Mouse (Mus musculus): ENCODE measurements around the gene Egfl8. TPM values are rescaled to one million over a fixed set of nuclear protein-coding genes. Genes with fewer than 3 reads are reported as not detected.

The Egfl8 gene
- polyA plus RNA-seq, 1 experiment: 0.16 TPM

- no peaks in the 10 kb centered on the region for H3K27me3 ChIP-seq (ENCODE audit: control insufficient read depth, insufficient read depth, insufficient read length)
- peaks cover 3% of the 10 kb centered on the region for H3K36me3 ChIP-seq (ENCODE audit: control insufficient read depth, insufficient read depth)
- TF ChIP-seq POLR2AphosphoS2 (IDR thresholded peaks at IDR 0.05; ENCODE audit: insufficient read length, low read depth) (no peak), MYOD1 (IDR thresholded peaks at IDR 0.05; ENCODE audit: control insufficient read depth in 1 of 3, insufficient read length in 2 of 3, low read depth in 2 of 3) (no peak), MYOG (IDR thresholded peaks at IDR 0.05; ENCODE audit: control insufficient read depth in 1 of 3, insufficient read depth in 1 of 3, insufficient read length in 2 of 3, low read depth in 2 of 3) (no peak), MAX (IDR thresholded peaks at IDR 0.05; ENCODE audit: low read depth) (no peak), TCF12 (IDR thresholded peaks at IDR 0.05; ENCODE audit: insufficient read depth, poor library complexity, severe bottlenecking) (no peak), E2F4 (IDR thresholded peaks at IDR 0.05; ENCODE audit: insufficient read depth) (no peak), REST (IDR thresholded peaks at IDR 0.05; ENCODE audit: insufficient read depth, insufficient read length) (no peak), POLR2A (IDR thresholded peaks at IDR 0.05; ENCODE audit: insufficient read length, low read depth) (no peak), CEBPB (IDR thresholded peaks at IDR 0.05; ENCODE audit: insufficient read depth, poor library complexity, severe bottlenecking) (no peak), USF1 (IDR thresholded peaks at IDR 0.05; ENCODE audit: low read depth) (no peak), SRF (IDR thresholded peaks at IDR 0.05; ENCODE audit: control insufficient read depth, insufficient read length, low read depth) (no peak), TCF3 (IDR thresholded peaks at IDR 0.05; ENCODE audit: insufficient read length, low read depth) (no peak)
These were observed 35.9 kb upstream of the Egfl8 start for GRCm38 (mm10) chr17:34651507-34652221.

DNA sequence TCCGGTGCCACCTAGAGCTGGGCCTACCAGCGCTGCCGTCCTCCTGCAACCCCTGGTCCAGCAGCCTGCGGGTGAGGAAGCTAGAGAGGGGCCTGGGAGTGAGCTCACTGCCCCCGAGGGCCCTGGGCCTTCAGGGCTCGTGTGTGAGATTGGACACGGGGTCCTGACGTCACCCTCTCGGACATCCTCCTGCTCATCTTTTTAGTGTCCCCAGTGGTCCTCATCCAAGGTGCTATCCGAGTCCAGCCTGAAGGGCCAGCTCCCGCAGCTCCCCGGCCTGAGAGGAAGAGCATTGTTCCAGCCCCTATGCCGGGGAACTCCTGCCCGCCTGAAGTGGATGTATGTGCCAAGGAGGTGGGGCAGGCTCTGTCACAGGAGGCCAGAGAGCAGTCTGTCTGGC lies 35.0 kb upstream of the Egfl8 start:
- no peak overlapping the region for H3ac ChIP-seq (ENCODE audit: control insufficient read depth, insufficient read length)
- H3K4me3 ChIP-seq: no peak overlapping the region
- H3K36me3 ChIP-seq (ENCODE audit: control insufficient read depth, insufficient read depth): peaks cover 3% of the 10 kb centered on the region
- no peaks in the 10 kb centered on the region for H3K27me3 ChIP-seq (ENCODE audit: control insufficient read depth, insufficient read depth, insufficient read length)
- TF ChIP-seq MAX (IDR thresholded peaks at IDR 0.05; ENCODE audit: low read depth) (no peak), SRF (IDR thresholded peaks at IDR 0.05; ENCODE audit: control insufficient read depth, insufficient read length, low read depth) (no peak), TCF3 (IDR thresholded peaks at IDR 0.05; ENCODE audit: insufficient read length, low read depth) (no peak), MYOG (IDR thresholded peaks at IDR 0.05; ENCODE audit: control insufficient read depth in 1 of 3, insufficient read depth in 1 of 3, insufficient read length in 2 of 3, low read depth in 2 of 3) (no peak), E2F4 (IDR thresholded peaks at IDR 0.05; ENCODE audit: insufficient read depth) (no peak)
- no peak overlapping the region for H3K4me2 ChIP-seq (ENCODE audit: low read depth)
- H3K79me2 ChIP-seq (ENCODE audit: control insufficient read depth, insufficient read depth): peaks cover 4% of the 10 kb centered on the region

More at GRCm38 (mm10) chr17:34651507-34652221, 35.9 kb upstream of the Egfl8 start:
- Histone ChIP-seq H3K4me2 (ENCODE audit: low read depth) (no peak overlapping the region), H3ac (ENCODE audit: control insufficient read depth, insufficient read length) (no peak overlapping the region), H3K4me3 (no peak overlapping the region), H3K79me2 (ENCODE audit: control insufficient read depth, insufficient read depth) (peaks cover 4% of the 10 kb centered on the region)

DNA sequence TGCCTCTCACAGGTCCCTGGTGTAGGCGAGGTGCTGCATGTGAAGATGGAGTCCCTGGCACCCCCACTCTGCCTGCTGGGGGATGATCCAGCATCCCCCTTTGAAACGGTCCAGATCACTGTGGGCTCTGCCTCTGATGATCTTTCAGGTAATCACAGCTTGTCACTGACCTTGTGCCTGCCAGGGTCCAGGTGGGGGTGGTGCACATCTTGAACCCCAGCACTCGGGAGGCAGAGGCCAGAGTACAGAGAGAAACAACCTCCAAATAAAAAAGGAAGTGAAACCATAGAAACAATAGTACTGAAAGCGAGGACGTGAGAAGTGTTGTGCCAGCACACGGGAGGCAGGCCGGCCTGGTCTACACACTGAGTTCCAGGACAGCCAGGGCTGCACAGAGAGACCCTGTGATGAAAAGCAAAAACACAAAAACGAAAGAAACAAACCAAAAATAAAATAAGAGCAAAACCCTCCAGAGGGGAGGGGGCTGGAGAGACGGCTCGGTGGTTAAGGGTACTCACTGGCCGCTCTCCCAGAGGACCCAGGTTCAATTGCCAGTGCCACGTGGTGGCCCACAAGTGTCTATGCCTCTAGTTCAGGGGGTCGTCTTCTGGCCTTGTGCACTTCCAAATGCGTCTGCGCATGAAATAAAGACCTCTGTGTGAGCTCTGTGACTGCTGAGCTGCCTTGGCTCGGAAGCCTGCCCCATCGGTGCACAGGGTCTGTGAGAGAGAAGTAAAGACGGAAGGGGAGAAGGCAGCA lies 33.5 kb upstream of the Egfl8 start:
- no peak overlapping the region for H3ac ChIP-seq (ENCODE audit: control insufficient read depth, insufficient read length)
- H3K36me3 ChIP-seq (ENCODE audit: control insufficient read depth, insufficient read depth): peaks cover 3% of the 10 kb centered on the region
- TF ChIP-seq POLR2AphosphoS2 (IDR thresholded peaks at IDR 0.05; ENCODE audit: insufficient read length, low read depth): no peak
- TF ChIP-seq TCF12 (IDR thresholded peaks at IDR 0.05; ENCODE audit: insufficient read depth, poor library complexity, severe bottlenecking): no peak
- no peak for TF ChIP-seq MAX (IDR thresholded peaks at IDR 0.05; ENCODE audit: low read depth)
- TF ChIP-seq MYOD1 (IDR thresholded peaks at IDR 0.05; ENCODE audit: control insufficient read depth in 1 of 3, insufficient read length in 2 of 3, low read depth in 2 of 3): no peak
- no peak for TF ChIP-seq SRF (IDR thresholded peaks at IDR 0.05; ENCODE audit: control insufficient read depth, insufficient read length, low read depth)
- TF ChIP-seq REST (IDR thresholded peaks at IDR 0.05; ENCODE audit: insufficient read depth, insufficient read length): no peak
- TF ChIP-seq CEBPB (IDR thresholded peaks at IDR 0.05; ENCODE audit: insufficient read depth, poor library complexity, severe bottlenecking): no peak
- TF ChIP-seq USF1 (IDR thresholded peaks at IDR 0.05; ENCODE audit: low read depth): no peak
- TF ChIP-seq MYOG (IDR thresholded peaks at IDR 0.05; ENCODE audit: control insufficient read depth in 1 of 3, insufficient read depth in 1 of 3, insufficient read length in 2 of 3, low read depth in 2 of 3): no peak
- no peak for TF ChIP-seq E2F4 (IDR thresholded peaks at IDR 0.05; ENCODE audit: insufficient read depth)
- TF ChIP-seq TCF3 (IDR thresholded peaks at IDR 0.05; ENCODE audit: insufficient read length, low read depth): no peak
- TF ChIP-seq POLR2A (IDR thresholded peaks at IDR 0.05; ENCODE audit: insufficient read length, low read depth): no peak
- no peak overlapping the region for H3K4me2 ChIP-seq (ENCODE audit: low read depth)
- H3K4me3 ChIP-seq: no peak overlapping the region
- peaks cover 9% of the 10 kb centered on the region for H3K79me2 ChIP-seq (ENCODE audit: control insufficient read depth, insufficient read depth)
- no peaks in the 10 kb centered on the region for H3K27me3 ChIP-seq (ENCODE audit: control insufficient read depth, insufficient read depth, insufficient read length)

DNA sequence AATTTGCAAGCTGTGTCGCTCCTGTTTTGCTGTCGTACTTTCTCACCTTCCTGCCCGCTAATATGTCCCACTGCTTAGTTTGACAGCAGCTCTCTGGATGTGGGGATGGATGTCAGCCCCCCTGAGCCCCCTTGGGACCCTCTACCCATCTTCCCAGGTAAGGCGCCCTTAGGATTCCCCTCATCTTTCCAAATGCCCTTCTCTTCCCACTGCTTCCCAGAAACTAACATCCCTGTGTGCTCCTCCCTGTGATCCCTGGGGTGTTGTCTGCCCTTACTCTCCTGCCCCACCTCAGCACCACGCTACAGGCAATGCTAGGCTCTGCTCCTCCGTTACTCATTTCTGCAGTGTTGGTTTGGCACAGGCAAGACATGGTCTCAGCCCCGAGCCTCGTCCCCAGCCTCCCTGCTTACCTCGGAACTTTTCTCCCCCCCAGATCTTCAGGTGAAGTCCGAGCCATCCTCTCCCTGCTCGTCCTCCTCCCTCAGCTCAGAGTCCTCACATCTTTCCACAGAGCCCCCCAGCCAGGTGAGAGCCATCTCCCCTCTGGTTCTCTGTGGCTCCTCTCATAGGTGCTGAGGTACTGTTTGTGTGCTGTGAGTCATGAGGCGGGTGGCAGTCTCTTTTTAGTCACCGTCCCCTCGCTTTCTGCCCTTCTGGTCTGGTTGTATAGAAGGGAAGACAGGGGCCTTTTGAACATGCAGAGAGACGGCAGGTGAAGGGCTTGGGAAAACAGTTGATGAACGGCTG lies 32.5 kb upstream of the Egfl8 start:
- H3ac ChIP-seq (ENCODE audit: control insufficient read depth, insufficient read length): no peak overlapping the region
- peaks cover 3% of the 10 kb centered on the region for H3K36me3 ChIP-seq (ENCODE audit: control insufficient read depth, insufficient read depth)
- H3K4me2 ChIP-seq (ENCODE audit: low read depth): peak overlapping the region; percentile 77
- H3K4me3 ChIP-seq: peak overlapping the region; percentile 44
- no peaks in the 10 kb centered on the region for H3K27me3 ChIP-seq (ENCODE audit: control insufficient read depth, insufficient read depth, insufficient read length)
- H3K79me2 ChIP-seq (ENCODE audit: control insufficient read depth, insufficient read depth): peaks cover 9% of the 10 kb centered on the region
- TF ChIP-seq SRF (IDR thresholded peaks at IDR 0.05; ENCODE audit: control insufficient read depth, insufficient read length, low read depth): no peak
- TF ChIP-seq MYOG (IDR thresholded peaks at IDR 0.05; ENCODE audit: control insufficient read depth in 1 of 3, insufficient read depth in 1 of 3, insufficient read length in 2 of 3, low read depth in 2 of 3): no peak
- no peak for TF ChIP-seq E2F4 (IDR thresholded peaks at IDR 0.05; ENCODE audit: insufficient read depth)
- no peak for TF ChIP-seq POLR2AphosphoS2 (IDR thresholded peaks at IDR 0.05; ENCODE audit: insufficient read length, low read depth)
- no peak for TF ChIP-seq POLR2A (IDR thresholded peaks at IDR 0.05; ENCODE audit: insufficient read length, low read depth)
- TF ChIP-seq USF1 (IDR thresholded peaks at IDR 0.05; ENCODE audit: low read depth): no peak
- no peak for TF ChIP-seq CEBPB (IDR thresholded peaks at IDR 0.05; ENCODE audit: insufficient read depth, poor library complexity, severe bottlenecking)
- no peak for TF ChIP-seq REST (IDR thresholded peaks at IDR 0.05; ENCODE audit: insufficient read depth, insufficient read length)
- no peak for TF ChIP-seq MYOD1 (IDR thresholded peaks at IDR 0.05; ENCODE audit: control insufficient read depth in 1 of 3, insufficient read length in 2 of 3, low read depth in 2 of 3)
- TF ChIP-seq TCF12 (IDR thresholded peaks at IDR 0.05; ENCODE audit: insufficient read depth, poor library complexity, severe bottlenecking): no peak
- TF ChIP-seq MAX (IDR thresholded peaks at IDR 0.05; ENCODE audit: low read depth): no peak
- TF ChIP-seq TCF3 (IDR thresholded peaks at IDR 0.05; ENCODE audit: insufficient read length, low read depth): no peak

Data from myocyte (in vitro differentiated cells).